Mouse (Mus musculus) thymus, postnatal 25 days (tissue): ENCODE results near the gene Inpp4a.

Experiments used
- DNase-seq: peaks from one replicate; pipeline ENCODE4 v3.0.0; 2022

Inpp4a gene

GRCm38 (mm10) chr1:37323208-37323607 is 23.5 kb downstream of the Inpp4a start:
- DNase-seq: no peak

DNA sequence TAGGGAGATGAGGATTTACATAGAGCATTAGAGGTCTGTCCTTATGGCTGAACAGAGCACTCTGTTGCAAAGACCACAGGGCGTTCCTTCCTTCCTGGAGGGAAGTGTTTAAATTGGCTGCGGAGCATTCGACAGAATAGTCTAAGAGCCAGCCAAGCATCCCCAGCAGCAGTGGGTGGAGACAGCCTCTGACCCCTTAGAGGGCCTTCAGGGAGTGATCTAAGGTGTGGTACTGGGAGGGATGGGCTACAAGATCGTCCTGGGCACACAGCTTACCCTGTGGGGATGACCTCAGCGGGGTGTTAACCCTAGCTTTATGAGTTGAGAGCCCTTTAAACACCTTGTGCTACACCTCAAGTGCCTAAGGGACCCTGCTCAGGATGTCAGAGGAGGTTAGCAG is 24.9 kb downstream of the Inpp4a start:
- no peak for DNase-seq

DNA sequence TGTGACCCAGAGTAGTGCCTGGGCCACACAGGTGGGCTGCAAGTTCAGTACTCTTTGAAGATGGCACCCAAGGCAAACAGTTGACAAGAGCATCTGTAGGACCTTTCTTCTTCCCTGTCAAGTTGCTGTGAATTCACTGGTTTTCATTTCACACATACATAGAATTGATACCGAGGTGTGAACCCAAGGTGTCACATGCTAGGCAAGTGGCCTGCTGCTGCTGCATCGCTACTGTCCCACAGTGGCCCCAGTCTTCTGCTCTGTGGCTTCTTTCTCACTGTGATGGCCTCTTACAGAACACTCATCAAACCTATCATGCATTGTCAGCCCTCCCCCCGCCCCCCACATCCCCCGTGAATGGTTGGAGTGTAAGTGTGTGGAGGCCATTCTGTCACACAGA is 27.6 kb downstream of the Inpp4a start:
- no peak for DNase-seq

GRCm38 (mm10) chr1:37329132-37329531 is 29.5 kb downstream of the Inpp4a start:
- DNase-seq: no peak

- DNase-seq: no peak
These were observed 30.2 kb downstream of the Inpp4a start for GRCm38 (mm10) chr1:37329831-37330230.

GRCm38 (mm10) chr1:37332756-37333155 is 33.1 kb downstream of the Inpp4a start:
- no peak for DNase-seq

- DNase-seq: no peak
These were observed 34.2 kb downstream of the Inpp4a start for GRCm38 (mm10) chr1:37333741-37334440.

DNA sequence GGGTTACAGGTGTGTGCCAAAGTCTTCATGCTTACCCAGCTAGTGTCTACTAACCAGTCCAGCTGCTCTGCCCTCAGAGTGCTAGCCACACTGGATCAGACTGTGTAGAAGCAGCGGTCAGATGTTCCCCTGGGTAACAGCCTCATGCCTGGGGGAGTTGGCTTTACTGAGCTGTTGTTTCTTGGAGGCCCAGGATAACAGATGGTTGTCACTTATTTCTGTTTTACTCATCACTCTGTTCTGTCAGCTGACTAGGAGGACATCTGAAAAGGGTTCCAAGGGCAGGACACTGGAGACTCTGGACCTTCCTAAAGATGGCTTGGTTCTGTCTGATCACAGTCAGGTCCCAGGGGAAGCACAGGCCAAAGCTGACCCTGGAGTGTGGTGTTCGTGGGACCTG is 36.4 kb downstream of the Inpp4a start:
- DNase-seq: no peak

DNA sequence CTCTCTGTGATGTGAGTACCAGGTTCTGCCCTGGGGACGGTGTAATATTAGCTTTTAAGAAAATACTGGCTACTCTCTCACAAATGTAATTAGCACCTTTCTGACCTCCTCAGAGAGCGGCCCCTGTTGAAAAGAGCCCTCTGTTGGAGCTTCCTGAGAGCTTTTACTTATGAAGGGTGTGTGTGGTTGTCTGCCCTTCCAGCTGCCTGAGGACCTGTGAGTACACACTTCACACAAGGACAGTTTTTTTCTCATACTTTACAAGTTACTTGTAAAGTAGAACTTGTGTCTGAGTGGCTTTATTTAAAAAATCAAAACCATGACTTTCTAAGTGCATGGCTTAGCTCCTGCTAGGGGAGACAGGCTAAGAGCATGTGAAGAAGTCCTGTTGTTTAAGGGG is 37.1 kb downstream of the Inpp4a start:
- DNase-seq: no peak

- no peak for DNase-seq
These were observed 37.6 kb downstream of the Inpp4a start for GRCm38 (mm10) chr1:37337273-37337672.

GRCm38 (mm10) chr1:37339144-37339543 is 39.5 kb downstream of the Inpp4a start:
- DNase-seq: no peak

DNA sequence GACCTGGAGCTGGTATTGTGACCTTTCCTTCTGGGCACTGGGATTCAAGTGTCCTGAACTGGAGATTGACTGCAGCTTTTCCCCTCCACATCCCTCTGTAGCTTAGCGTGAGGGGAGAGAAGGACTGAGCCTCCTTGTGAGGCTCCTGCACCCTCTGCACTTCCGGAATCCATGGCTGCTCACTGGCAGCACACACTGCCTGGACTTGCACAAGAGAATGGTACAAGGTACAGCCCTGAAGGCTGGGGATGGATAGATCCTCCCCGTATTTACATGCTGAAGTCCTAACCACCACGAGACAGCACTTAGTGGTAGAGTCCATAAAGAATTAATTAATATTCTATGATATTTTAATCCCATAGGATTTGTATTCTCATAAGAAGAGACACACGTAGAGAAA is 41.7 kb downstream of the Inpp4a start:
- DNase-seq: no peak

DNA sequence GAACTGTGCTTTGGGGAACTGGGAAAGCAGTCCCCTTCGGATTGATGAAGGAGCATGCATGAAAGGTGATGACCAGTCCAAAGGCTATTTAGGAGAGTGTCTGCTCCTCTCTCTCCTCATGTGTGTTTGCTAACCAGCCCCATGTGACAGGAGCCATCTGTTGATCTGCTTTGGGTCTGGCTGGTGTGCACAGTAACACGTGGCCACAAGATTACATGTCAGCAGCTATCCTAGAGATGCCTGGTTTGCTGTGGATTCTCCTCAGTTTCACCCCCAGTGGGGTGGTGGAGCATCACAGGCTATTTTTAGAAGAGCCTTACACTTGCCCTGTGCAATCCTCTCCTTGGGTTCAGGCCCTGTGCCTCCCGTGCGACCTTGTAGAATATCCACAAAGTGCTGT is 42.2 kb downstream of the Inpp4a start:
- DNase-seq: no peak

DNA sequence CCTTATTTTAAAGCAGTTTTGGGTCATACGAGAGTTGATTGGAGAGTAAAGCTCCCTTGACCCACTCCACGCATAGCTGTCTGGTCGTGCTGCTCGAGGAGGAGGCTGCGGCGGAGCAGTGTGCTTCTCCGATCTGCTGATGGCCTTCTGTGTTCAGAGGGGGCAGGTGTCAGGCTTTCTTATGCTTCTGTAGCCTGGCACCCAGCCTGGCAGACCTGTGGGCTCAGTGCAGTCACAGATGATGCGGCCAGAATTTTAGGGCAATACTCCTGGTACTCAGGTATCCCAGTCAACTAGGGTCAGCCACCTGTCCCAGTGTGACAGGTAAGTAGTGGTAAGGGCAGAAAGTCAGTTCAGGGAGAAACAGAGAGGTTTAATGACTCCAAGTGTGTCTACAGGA is 42.9 kb downstream of the Inpp4a start:
- DNase-seq: no peak

DNA sequence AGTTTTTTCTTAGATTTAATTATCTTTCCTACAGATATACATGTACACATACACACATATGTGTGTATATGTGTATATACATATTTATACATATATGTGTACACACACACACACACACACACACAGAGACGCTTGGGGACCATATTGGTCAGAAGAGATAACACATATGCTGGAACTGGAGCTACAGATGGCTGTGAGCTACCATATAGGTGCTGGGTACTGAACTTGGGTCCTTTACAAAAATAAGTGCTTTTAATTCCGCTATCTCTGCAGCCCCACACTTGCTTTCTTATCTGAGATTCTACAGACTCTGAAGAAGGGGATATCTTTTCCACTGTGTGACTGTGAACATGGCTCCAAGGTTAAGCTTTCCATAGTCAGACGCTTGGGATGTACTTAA is 43.6 kb downstream of the Inpp4a start:
- DNase-seq: no peak

GRCm38 (mm10) chr1:37344223-37344916 is 44.7 kb downstream of the Inpp4a start:
- DNase-seq: no peak

DNA sequence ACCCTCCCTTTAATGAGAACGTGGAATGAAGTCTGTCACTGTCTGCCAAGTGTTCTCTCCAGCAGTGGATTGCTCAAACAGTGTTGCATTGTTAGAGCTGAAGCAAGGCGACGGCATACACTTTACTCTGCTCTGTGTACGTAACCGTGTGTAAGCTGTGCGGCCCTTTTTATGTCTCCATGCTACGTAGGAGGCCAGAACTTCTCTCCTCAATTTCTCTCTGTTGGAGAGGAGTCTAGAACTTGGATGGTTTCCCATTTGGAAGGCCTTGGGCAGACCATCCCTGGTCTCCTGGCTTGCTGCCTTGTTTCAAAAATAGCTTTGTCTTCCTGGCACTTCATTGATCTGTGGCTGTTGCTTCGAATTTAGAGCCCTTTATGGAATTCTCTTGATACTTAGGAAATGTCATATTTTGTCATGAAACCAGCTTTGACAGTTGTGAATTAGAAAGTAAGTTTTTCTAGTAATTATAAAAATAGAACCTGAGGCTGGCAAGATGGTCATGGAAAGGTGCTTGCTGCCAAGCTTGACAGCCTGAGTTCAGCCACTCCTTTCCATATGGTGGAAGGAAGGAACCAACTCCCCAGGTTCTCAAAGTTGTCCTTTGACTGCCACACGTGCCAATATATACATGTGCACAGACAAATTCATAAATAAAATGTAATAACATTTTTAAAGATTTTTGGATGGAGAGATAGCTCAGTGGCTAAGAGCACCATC is 47.9 kb downstream of the Inpp4a start:
- no peak for DNase-seq

GRCm38 (mm10) chr1:37350886-37351651 is 51.4 kb downstream of the Inpp4a start:
- DNase-seq: no peak

DNA sequence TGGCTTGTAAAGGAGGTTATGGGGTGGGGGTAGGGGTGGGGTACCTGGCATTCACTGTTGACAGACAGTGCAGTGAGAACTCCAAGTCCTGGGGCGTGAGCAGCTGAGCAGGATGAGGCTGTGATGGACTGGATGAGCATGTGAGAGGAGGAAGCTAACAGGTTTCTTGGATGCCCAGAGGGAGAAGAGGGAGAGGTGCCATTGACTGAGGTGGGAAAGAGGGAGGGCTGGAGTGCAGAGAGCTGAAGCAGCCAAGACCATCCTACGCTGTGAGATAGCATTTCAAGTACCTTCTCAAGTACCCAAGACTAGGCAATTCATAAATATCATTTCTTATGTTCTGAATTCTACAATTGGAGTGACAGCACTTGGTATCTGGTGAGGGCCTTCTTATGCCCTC is 52.3 kb downstream of the Inpp4a start:
- DNase-seq: no peak

DNA sequence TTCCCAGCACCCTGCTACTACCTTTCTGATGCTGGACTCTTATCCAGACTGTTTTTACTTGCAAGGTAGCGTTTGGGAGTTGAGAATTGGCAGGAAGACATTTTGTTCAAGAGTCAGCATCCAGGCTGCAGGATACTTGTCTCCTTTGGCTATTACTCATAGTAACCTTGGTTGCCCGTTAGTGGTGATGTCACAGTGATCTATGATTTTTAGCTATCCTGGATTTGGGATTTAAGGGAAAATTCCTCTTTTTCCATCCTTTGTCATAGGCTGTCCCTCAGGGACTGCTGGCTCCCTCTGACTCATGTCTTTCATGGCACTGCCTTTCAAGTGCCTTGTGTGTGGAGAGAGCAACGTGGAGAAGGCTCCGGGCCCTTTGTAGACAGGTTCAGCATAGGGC is 53.8 kb downstream of the Inpp4a start:
- DNase-seq: no peak

DNA sequence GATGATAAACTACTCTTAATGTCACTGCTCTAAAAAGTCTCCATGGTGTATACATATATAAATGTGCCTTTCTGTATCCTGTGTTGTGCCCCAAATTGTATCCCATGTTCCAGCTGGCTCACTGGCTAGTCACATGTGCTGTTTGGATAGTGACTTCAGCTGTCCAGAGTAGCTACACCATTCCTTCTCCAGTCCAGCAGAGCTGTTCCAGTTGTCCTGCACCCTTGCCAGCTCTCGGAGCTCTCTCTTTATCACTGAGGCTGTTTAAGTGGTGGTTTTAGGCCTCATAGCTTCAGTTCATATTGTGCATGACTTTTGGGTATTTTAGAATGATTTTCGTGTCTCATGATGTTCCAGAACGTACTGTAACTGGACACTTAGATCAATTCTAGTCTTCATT is 55.8 kb downstream of the Inpp4a start:
- DNase-seq: no peak

GRCm38 (mm10) chr1:37356305-37356704 is 56.6 kb downstream of the Inpp4a start:
- no peak for DNase-seq

- DNase-seq: no peak
These were observed 57.5 kb downstream of the Inpp4a start for GRCm38 (mm10) chr1:37357173-37357572.
